Mouse (Mus musculus) small intestine, adult 10 weeks (tissue): Measurements from ENCODE around the gene 4933417A18Rik. TPM values are rescaled to one million over a fixed set of nuclear protein-coding genes. Genes with fewer than 3 reads are reported as not detected.

Experiments
- polyA plus RNA-seq: library from polyadenylated mRNA; stranded (reverse); fragments of 350-450 nt; fragmentation: Illumina TruSeq; extraction: RNeasy Lipid Tissue Mini Kit (QIAGEN cat#74804); gene quantifications from one replicate; pipeline ENCODE4 v1.2.3, GENCODE M21; 2014; ENCODE audit warnings: low replicate concordance

Gene 4933417A18Rik
- not detected for polyA plus RNA-seq

GRCm38 (mm10) chr13:34924210-34924609 lies at the start of gene 4933417A18Rik, which contains the start of gene Fam217a:
4933417A18Rik (plus strand) TSS chr13:34924409.
Fam217a (minus strand) TSS chr13:34924310.

GRCm38 (mm10) chr13:34875166-34875710 lies 49.0 kb upstream of the 4933417A18Rik start, which contains the start of gene Prpf4b:
Prpf4b (plus strand) TSS chr13:34875302.

GRCm38 (mm10) chr13:34963511-34964397 lies 39.5 kb downstream of the 4933417A18Rik start, which contains the start of gene Eci3:
Eci3 (minus strand) TSS chr13:34963810.

Other genes starting within 250 kb of the 4933417A18Rik start
- not detected for gene Fam50b, start 189.6 kb upstream of the 4933417A18Rik start, polyA plus RNA-seq
- 160 TPM for gene Prpf4b, start 49.1 kb upstream of the 4933417A18Rik start, polyA plus RNA-seq
- 1.9 TPM for gene Fam217a, start 99 bp upstream of the 4933417A18Rik start, polyA plus RNA-seq
- gene Eci3, start 39.4 kb downstream of the 4933417A18Rik start, polyA plus RNA-seq: 108 TPM
- 50.1 TPM for gene Eci2, start 102.7 kb downstream of the 4933417A18Rik start, polyA plus RNA-seq